Comparison of ENCODE assay signal across 18 mouse cellular contexts in the genomic region with DNA sequence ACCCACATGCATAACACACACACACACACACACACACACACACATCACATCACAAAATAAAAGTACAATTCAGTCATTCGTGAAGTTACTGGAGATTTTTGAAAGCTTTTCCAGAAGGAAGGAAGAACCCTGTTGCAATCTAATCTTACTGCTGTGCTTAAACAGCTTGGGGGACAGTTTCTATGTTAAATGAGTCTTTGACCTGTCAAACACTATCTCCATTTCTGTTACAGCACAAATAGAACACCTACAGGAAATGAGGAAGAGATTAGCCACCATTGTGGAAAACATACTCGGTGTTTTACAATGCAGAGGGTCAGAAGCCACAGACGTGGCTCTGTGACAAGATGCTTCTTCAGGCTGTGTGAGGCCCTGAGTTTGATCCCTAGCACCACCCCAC.
"Had no signal": no experiment of that assay in that cellular context is flagged by ENCODE, and none has a peak within 500 bp of the region (broad histone marks: within the 10 kb centered on the region; RNA-seq: fewer than 3 reads in every experiment).

No protein-coding gene starts in this region.

- H3K36me3 ChIP-seq: liver, embryonic 13.5 days; midbrain, embryonic 10.5 days; midbrain, embryonic 13.5 days; neural tube, embryonic 13.5 days had no signal

- H3K4me2 ChIP-seq: liver, embryonic 13.5 days; midbrain, embryonic 13.5 days; neural tube, embryonic 13.5 days had no signal

- H3K9ac ChIP-seq: liver, embryonic 13.5 days; midbrain, embryonic 13.5 days; neural tube, embryonic 13.5 days had no signal

- H3K9me3 ChIP-seq: liver, embryonic 13.5 days; megakaryocyte, embryonic 14.5 days; midbrain, embryonic 10.5 days; midbrain, embryonic 13.5 days; neural tube, embryonic 13.5 days had no signal

- DNase-seq: kidney, postnatal 10 days; kidney, postnatal 36 days; layer of hippocampus, postnatal 36 days; liver, embryonic 13.5 days; lung, adult 2 months; lung, postnatal 14 days; lung, postnatal 4 days; retina, postnatal 1 day; right cerebral cortex, postnatal 25 days; thymus, adult 18-20 months; thymus, postnatal 36 days had no signal

- H3K4me3 ChIP-seq: left cerebral cortex, adult 2 months; liver, embryonic 13.5 days; megakaryocyte, embryonic 14.5 days; midbrain, embryonic 10.5 days; midbrain, embryonic 13.5 days; myocyte; neural tube, embryonic 13.5 days had no signal

- ATAC-seq: midbrain, embryonic 13.5 days; midbrain, embryonic 16.5 days had no signal

- H3K27ac ChIP-seq: left cerebral cortex, adult 2 months; liver, embryonic 13.5 days; midbrain, embryonic 10.5 days; midbrain, embryonic 13.5 days; neural tube, embryonic 13.5 days had no signal

- H3K27me3 ChIP-seq: liver, embryonic 13.5 days; midbrain, embryonic 13.5 days; neural tube, embryonic 13.5 days had no signal
